Mouse (Mus musculus): Measurements from ENCODE around the gene Bcl2l11. TPM values are rescaled to one million over a fixed set of nuclear protein-coding genes. Genes with fewer than 3 reads are reported as not detected.
"Not testable (repeated sequence)": the region's sequence is repeated elsewhere in the genome, so short reads cannot be mapped to it uniquely, and the experiment has no call there.

Gene Bcl2l11
- polyA plus RNA-seq, 1 experiment from 2014 or later: 20.2 TPM

- H3K27ac ChIP-seq (replicated peaks; ENCODE audit: low read depth, low read length): no peak overlapping the region
These were observed 54.1 kb downstream of the Bcl2l11 start for GRCm38 (mm10) chr2:128179808-128180379.

GRCm38 (mm10) chr2:128182181-128182580 is 56.3 kb downstream of the Bcl2l11 start:
- not testable (repeated sequence) for H3K4me2 ChIP-seq (ENCODE audit: low read depth, low read length); H3K4me1 ChIP-seq (ENCODE audit: control insufficient read depth, insufficient read depth, low read length); H3K27ac ChIP-seq (replicated peaks; ENCODE audit: low read depth, low read length); H3K9ac ChIP-seq (replicated peaks; ENCODE audit: low read length); DNase-seq (ENCODE audit: low spot score); ATAC-seq (replicated peaks; ENCODE audit: insufficient number of reproducible peaks, low FRiP score, low TSS enrichment, low read depth); H3K9me3 ChIP-seq (replicated peaks; ENCODE audit: control insufficient read depth, low read length); H3K36me3 ChIP-seq (replicated peaks; ENCODE audit: control insufficient read depth, insufficient read depth, low read depth, low read length); H3K27me3 ChIP-seq (ENCODE audit: control insufficient read depth, insufficient read depth, low read length); H3K4me3 ChIP-seq (ENCODE audit: low read depth, low read length)
- 91% methylated on average over 9 of the region's 9 CpGs for WGBS

More at GRCm38 (mm10) chr2:128179808-128180379, 54.1 kb downstream of the Bcl2l11 start:
- no peak overlapping the region for H3K4me2 ChIP-seq (ENCODE audit: low read depth, low read length)
- H3K9me3 ChIP-seq (replicated peaks; ENCODE audit: control insufficient read depth, low read length): no peaks in the 10 kb centered on the region
- no peak overlapping the region for H3K9ac ChIP-seq (replicated peaks; ENCODE audit: low read length)
- peak; percentile 30 for DNase-seq (ENCODE audit: low spot score)
- 0 out of 2 replicates have a peak, but pooled peaks cover 3% of the 10 kb centered on the region for H3K4me1 ChIP-seq (ENCODE audit: control insufficient read depth, insufficient read depth, low read length)
- H3K36me3 ChIP-seq (replicated peaks; ENCODE audit: control insufficient read depth, insufficient read depth, low read depth, low read length): no peaks in the 10 kb centered on the region
- 27% methylated on average over 9 of the region's 9 CpGs for WGBS
- H3K4me3 ChIP-seq (ENCODE audit: low read depth, low read length): no peak overlapping the region
- H3K27me3 ChIP-seq (ENCODE audit: control insufficient read depth, insufficient read depth, low read length): no peaks in the 10 kb centered on the region
- ATAC-seq (replicated peaks; ENCODE audit: insufficient number of reproducible peaks, low FRiP score, low TSS enrichment, low read depth): no peak

GRCm38 (mm10) chr2:128182751-128183150 is 56.9 kb downstream of the Bcl2l11 start:
- H3K27me3 ChIP-seq (ENCODE audit: control insufficient read depth, insufficient read depth, low read length): no peaks in the 10 kb centered on the region
- no peaks in the 10 kb centered on the region for H3K36me3 ChIP-seq (replicated peaks; ENCODE audit: control insufficient read depth, insufficient read depth, low read depth, low read length)
- no peak for ATAC-seq (replicated peaks; ENCODE audit: insufficient number of reproducible peaks, low FRiP score, low TSS enrichment, low read depth)
- H3K4me1 ChIP-seq (ENCODE audit: control insufficient read depth, insufficient read depth, low read length): 0 out of 2 replicates have a peak, but pooled peaks cover 3% of the 10 kb centered on the region
- H3K4me3 ChIP-seq (ENCODE audit: low read depth, low read length): no peak overlapping the region
- no peak for DNase-seq (ENCODE audit: low spot score)
- WGBS: 86% methylated on average over 4 of the region's 4 CpGs
- no peak overlapping the region for H3K4me2 ChIP-seq (ENCODE audit: low read depth, low read length)
- no peak overlapping the region for H3K27ac ChIP-seq (replicated peaks; ENCODE audit: low read depth, low read length)
- H3K9ac ChIP-seq (replicated peaks; ENCODE audit: low read length): no peak overlapping the region
- no peaks in the 10 kb centered on the region for H3K9me3 ChIP-seq (replicated peaks; ENCODE audit: control insufficient read depth, low read length)

- Histone ChIP-seq H3K9ac (replicated peaks; ENCODE audit: low read length) (no peak overlapping the region), H3K4me2 (ENCODE audit: low read depth, low read length) (no peak overlapping the region), H3K27ac (replicated peaks; ENCODE audit: low read depth, low read length) (no peak overlapping the region), H3K36me3 (replicated peaks; ENCODE audit: control insufficient read depth, insufficient read depth, low read depth, low read length) (no peaks in the 10 kb centered on the region), H3K27me3 (ENCODE audit: control insufficient read depth, insufficient read depth, low read length) (no peaks in the 10 kb centered on the region), H3K9me3 (replicated peaks; ENCODE audit: control insufficient read depth, low read length) (no peaks in the 10 kb centered on the region), H3K4me1 (ENCODE audit: control insufficient read depth, insufficient read depth, low read length) (0 out of 2 replicates have a peak, but pooled peaks cover 3% of the 10 kb centered on the region), H3K4me3 (ENCODE audit: low read depth, low read length) (no peak overlapping the region)
- no peak for ATAC-seq (replicated peaks; ENCODE audit: insufficient number of reproducible peaks, low FRiP score, low TSS enrichment, low read depth)
- no peak for DNase-seq (ENCODE audit: low spot score)
- 81% methylated on average over 3 of the region's 4 CpGs for WGBS
These were observed 57.9 kb downstream of the Bcl2l11 start for GRCm38 (mm10) chr2:128183762-128184161.

GRCm38 (mm10) chr2:128185942-128186341 is 60.1 kb downstream of the Bcl2l11 start:
- Histone ChIP-seq H3K9me3 (replicated peaks; ENCODE audit: control insufficient read depth, low read length) (no peaks in the 10 kb centered on the region), H3K36me3 (replicated peaks; ENCODE audit: control insufficient read depth, insufficient read depth, low read depth, low read length) (no peaks in the 10 kb centered on the region), H3K27ac (replicated peaks; ENCODE audit: low read depth, low read length) (no peak overlapping the region), H3K9ac (replicated peaks; ENCODE audit: low read length) (no peak overlapping the region), H3K27me3 (ENCODE audit: control insufficient read depth, insufficient read depth, low read length) (no peaks in the 10 kb centered on the region), H3K4me1 (ENCODE audit: control insufficient read depth, insufficient read depth, low read length) (no peaks in the 10 kb centered on the region), H3K4me2 (ENCODE audit: low read depth, low read length) (no peak overlapping the region), H3K4me3 (ENCODE audit: low read depth, low read length) (no peak overlapping the region)
- ATAC-seq (replicated peaks; ENCODE audit: insufficient number of reproducible peaks, low FRiP score, low TSS enrichment, low read depth) (no peak), DNase-seq (ENCODE audit: low spot score) (no peak)
- WGBS: 75% methylated on average over 4 of the region's 4 CpGs

GRCm38 (mm10) chr2:128187277-128187676 is 61.4 kb downstream of the Bcl2l11 start:
- Histone ChIP-seq H3K4me1 (ENCODE audit: control insufficient read depth, insufficient read depth, low read length) (no peaks in the 10 kb centered on the region), H3K36me3 (replicated peaks; ENCODE audit: control insufficient read depth, insufficient read depth, low read depth, low read length) (no peaks in the 10 kb centered on the region), H3K9me3 (replicated peaks; ENCODE audit: control insufficient read depth, low read length) (no peaks in the 10 kb centered on the region), H3K27ac (replicated peaks; ENCODE audit: low read depth, low read length) (no peak overlapping the region), H3K27me3 (ENCODE audit: control insufficient read depth, insufficient read depth, low read length) (no peaks in the 10 kb centered on the region), H3K4me3 (ENCODE audit: low read depth, low read length) (no peak overlapping the region), H3K9ac (replicated peaks; ENCODE audit: low read length) (no peak overlapping the region), H3K4me2 (ENCODE audit: low read depth, low read length) (no peak overlapping the region)
- ATAC-seq (replicated peaks; ENCODE audit: insufficient number of reproducible peaks, low FRiP score, low TSS enrichment, low read depth): no peak
- WGBS: 95% methylated on average over 1 of the region's 1 CpGs
- no peak for DNase-seq (ENCODE audit: low spot score)

GRCm38 (mm10) chr2:128188461-128188860 is 62.6 kb downstream of the Bcl2l11 start:
- no peak for DNase-seq (ENCODE audit: low spot score)
- no peaks in the 10 kb centered on the region for H3K4me1 ChIP-seq (ENCODE audit: control insufficient read depth, insufficient read depth, low read length)
- H3K9me3 ChIP-seq (replicated peaks; ENCODE audit: control insufficient read depth, low read length): no peaks in the 10 kb centered on the region
- no peak overlapping the region for H3K4me2 ChIP-seq (ENCODE audit: low read depth, low read length)
- 67% methylated on average over 3 of the region's 3 CpGs for WGBS
- H3K4me3 ChIP-seq (ENCODE audit: low read depth, low read length): no peak overlapping the region
- H3K9ac ChIP-seq (replicated peaks; ENCODE audit: low read length): no peak overlapping the region
- no peak overlapping the region for H3K27ac ChIP-seq (replicated peaks; ENCODE audit: low read depth, low read length)
- ATAC-seq (replicated peaks; ENCODE audit: insufficient number of reproducible peaks, low FRiP score, low TSS enrichment, low read depth): no peak
- H3K27me3 ChIP-seq (ENCODE audit: control insufficient read depth, insufficient read depth, low read length): no peaks in the 10 kb centered on the region
- no peaks in the 10 kb centered on the region for H3K36me3 ChIP-seq (replicated peaks; ENCODE audit: control insufficient read depth, insufficient read depth, low read depth, low read length)

GRCm38 (mm10) chr2:128189691-128190090 is 63.9 kb downstream of the Bcl2l11 start:
- H3K27me3 ChIP-seq (ENCODE audit: control insufficient read depth, insufficient read depth, low read length): no peaks in the 10 kb centered on the region
- WGBS: 25% methylated on average over 10 of the region's 10 CpGs
- H3K27ac ChIP-seq (replicated peaks; ENCODE audit: low read depth, low read length): no peak overlapping the region
- H3K4me1 ChIP-seq (ENCODE audit: control insufficient read depth, insufficient read depth, low read length): no peaks in the 10 kb centered on the region
- H3K36me3 ChIP-seq (replicated peaks; ENCODE audit: control insufficient read depth, insufficient read depth, low read depth, low read length): no peaks in the 10 kb centered on the region
- no peak overlapping the region for H3K9ac ChIP-seq (replicated peaks; ENCODE audit: low read length)
- peak; percentile 61 for DNase-seq (ENCODE audit: low spot score)
- no peaks in the 10 kb centered on the region for H3K9me3 ChIP-seq (replicated peaks; ENCODE audit: control insufficient read depth, low read length)
- no peak overlapping the region for H3K4me2 ChIP-seq (ENCODE audit: low read depth, low read length)
- no peak overlapping the region for H3K4me3 ChIP-seq (ENCODE audit: low read depth, low read length)
- ATAC-seq (replicated peaks; ENCODE audit: insufficient number of reproducible peaks, low FRiP score, low TSS enrichment, low read depth): no peak

Data from embryonic facial prominence, embryonic 11.5 days (tissue).